Mouse (Mus musculus): ENCODE data around the gene Atrn.

- TF ChIP-seq TAL1 (IDR thresholded peaks at IDR 0.05; ENCODE audit: low read length) (no peak), GATA1 (IDR thresholded peaks at IDR 0.05; ENCODE audit: low read length) (no peak)
These were observed 138.9 kb downstream of the Atrn start for GRCm38 (mm10) chr2:131044989-131045720.
